Mouse (Mus musculus) heart, postnatal 0 days (tissue): ENCODE results near the gene Ephb1.

Experiments
- CTCF ChIP-seq: IDR thresholded peaks from 2 replicates; pipeline ENCODE4 v1.5.1; 2016; ENCODE audit warnings: antibody characterized with exemption, control low read depth, low read depth
- EP300 ChIP-seq: IDR thresholded peaks from 2 replicates; pipeline ENCODE4 v1.6.1; 2016; ENCODE audit warnings: antibody characterized with exemption, low read depth

DNA sequence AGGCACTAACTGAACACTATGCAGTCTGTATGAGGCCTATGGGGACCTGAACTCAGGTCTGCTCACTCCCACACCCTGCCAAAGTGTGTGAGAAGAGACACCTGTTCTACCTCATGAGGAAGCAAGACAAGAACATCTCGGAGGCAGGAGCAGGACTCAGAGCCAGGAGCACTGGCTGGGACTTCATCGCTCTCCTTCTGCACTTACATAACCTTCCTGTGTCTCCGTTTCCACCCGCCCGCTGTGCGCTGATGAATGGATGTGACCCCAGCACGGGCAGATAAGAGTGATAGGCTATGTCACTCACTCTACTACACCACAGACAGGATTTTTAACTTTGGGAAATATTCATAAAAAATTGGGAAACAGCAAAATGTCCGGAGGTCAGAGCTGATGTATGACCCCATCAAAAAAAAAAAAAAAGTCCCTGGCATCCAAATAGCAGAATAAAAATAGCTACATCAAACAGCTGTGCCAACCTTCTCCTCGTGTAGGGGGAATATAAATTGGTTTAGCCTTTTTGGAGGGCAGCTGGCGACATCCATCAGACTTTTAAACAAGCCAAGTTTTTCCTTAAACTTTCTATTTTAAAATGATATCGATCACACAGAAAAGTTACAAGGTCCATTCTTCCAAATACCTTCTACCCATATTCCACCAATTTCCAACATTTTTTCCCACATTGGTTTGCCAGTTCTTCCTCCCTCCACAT lies 18.8 kb downstream of the Ephb1 start:
- TF ChIP-seq EP300: no peak
- no peak for TF ChIP-seq CTCF
